Comparison of ENCODE assay signal across 32 mouse cellular contexts in genomic region chr12:29916807-29917206, GRCm38 (mm10). TPM values are rescaled to one million over a fixed set of nuclear protein-coding genes. Genes with fewer than 3 reads are reported as not detected.
DNase-seq lines count a peak whose midpoint lies in the region; ATAC-seq and TF ChIP-seq lines count a peak whose summit lies in the region.
"Had no signal": no experiment of that assay in that cellular context is flagged by ENCODE, and none has a peak within 500 bp of the region (broad histone marks: within the 10 kb centered on the region; RNA-seq: fewer than 3 reads in every experiment).

No protein-coding gene starts in this region.

- no peak for TF ChIP-seq CTCF in left cerebral cortex, adult 2 months (IDR thresholded peaks at IDR 0.05)

- no peaks in the 10 kb centered on the region for H3K4me1 ChIP-seq in forebrain, embryonic 14.5 days (ENCODE audit: control insufficient read depth, insufficient read depth, low read length)
- no peaks in the 10 kb centered on the region for H3K4me1 ChIP-seq in forebrain, embryonic 15.5 days
- H3K4me1 ChIP-seq: embryonic facial prominence, embryonic 15.5 days; heart, embryonic 12.5 days; hindbrain, embryonic 15.5 days; intestine, embryonic 15.5 days; midbrain, embryonic 13.5 days had no signal

- peak; percentile 27 for DNase-seq in cerebellum, adult 9-10 months
- DNase-seq in forebrain, embryonic 14.5 days (ENCODE audit: low spot score): peak; percentile 20
- DNase-seq in left cerebral cortex, adult 2 months (ENCODE audit: extremely low spot score in 1 of 2, low spot score in 2 of 2): no peak
- no peak for DNase-seq in left cerebral cortex, postnatal 36 days (ENCODE audit: low spot score in 2 of 2)
- no peak for DNase-seq in thymus, postnatal 10 days (ENCODE audit: low spot score in 2 of 2)
- DNase-seq: adrenal gland, adult 2 months; adrenal gland, postnatal 36 days; cerebellum, adult 11 months; forebrain, postnatal 0 days; heart, adult 2 months; heart, postnatal 4 days; kidney, adult 2 months; kidney, postnatal 36 days; layer of hippocampus, postnatal 36 days; liver; lung, adult 2 months; lung, postnatal 10 days; thymus, postnatal 14 days had no signal

- 71% methylated on average over 6 of the region's 6 CpGs for WGBS in forebrain, embryonic 14.5 days
- 69% methylated on average over 6 of the region's 6 CpGs for WGBS in forebrain, embryonic 15.5 days

- no peak overlapping the region for H3K27ac ChIP-seq in forebrain, embryonic 14.5 days (ENCODE audit: low read depth, low read length)
- no peak overlapping the region for H3K27ac ChIP-seq in forebrain, embryonic 15.5 days (replicated peaks)
- H3K27ac ChIP-seq in left cerebral cortex, adult 2 months: peak overlapping the region; percentile 40
- H3K27ac ChIP-seq: embryonic facial prominence, embryonic 15.5 days; heart, adult 2 months; hindbrain, embryonic 15.5 days; intestine, embryonic 15.5 days; liver, embryonic 14.5 days; macrophage; midbrain, embryonic 13.5 days had no signal

- peaks cover 67% of the 10 kb centered on the region for H3K36me3 ChIP-seq in forebrain, embryonic 14.5 days (ENCODE audit: control insufficient read depth, insufficient read depth, low read length)
- peaks cover 74% of the 10 kb centered on the region for H3K36me3 ChIP-seq in forebrain, embryonic 15.5 days
- H3K36me3 ChIP-seq: embryonic facial prominence, embryonic 15.5 days; heart, embryonic 12.5 days; intestine, embryonic 15.5 days had no signal

- no peak for ATAC-seq in cerebellum, adult (ENCODE audit: insufficient number of reproducible peaks, low FRiP score, low TSS enrichment)
- no peak for ATAC-seq in forebrain, embryonic 14.5 days
- ATAC-seq in forebrain, embryonic 15.5 days (replicated peaks): no peak
- ATAC-seq: activated CD4-positive, CD25-positive, alpha-beta regulatory T cell, adult 4 months; forebrain, postnatal 0 days; intestine, embryonic 15.5 days; midbrain, embryonic 13.5 days had no signal

- H3K4me3 ChIP-seq in forebrain, embryonic 14.5 days (ENCODE audit: low read depth, low read length): no peak overlapping the region
- no peak overlapping the region for H3K4me3 ChIP-seq in forebrain, embryonic 15.5 days
- no peak overlapping the region for H3K4me3 ChIP-seq in left cerebral cortex, adult 2 months
- H3K4me3 ChIP-seq: embryonic facial prominence, embryonic 15.5 days; heart, adult 2 months; heart, embryonic 12.5 days; hindbrain, embryonic 15.5 days; intestine, embryonic 15.5 days; midbrain, embryonic 13.5 days had no signal

- H3K9ac ChIP-seq in forebrain, embryonic 14.5 days (ENCODE audit: low read length): no peak overlapping the region
- no peak overlapping the region for H3K9ac ChIP-seq in forebrain, embryonic 15.5 days (replicated peaks)
- H3K9ac ChIP-seq: embryonic facial prominence, embryonic 15.5 days; forebrain, postnatal 0 days; heart, embryonic 12.5 days; hindbrain, embryonic 15.5 days; intestine, embryonic 15.5 days; liver, embryonic 14.5 days; midbrain, embryonic 13.5 days had no signal

- no peaks in the 10 kb centered on the region for H3K9me3 ChIP-seq in forebrain, embryonic 14.5 days (replicated peaks; ENCODE audit: control insufficient read depth, low read length)
- no peaks in the 10 kb centered on the region for H3K9me3 ChIP-seq in forebrain, embryonic 15.5 days
- H3K9me3 ChIP-seq: embryonic facial prominence, embryonic 15.5 days; hindbrain, embryonic 15.5 days; intestine, embryonic 15.5 days; midbrain, embryonic 13.5 days had no signal

- no peak overlapping the region for H3K4me2 ChIP-seq in forebrain, embryonic 14.5 days (ENCODE audit: low read length)
- H3K4me2 ChIP-seq in forebrain, embryonic 15.5 days (replicated peaks): no peak overlapping the region
- H3K4me2 ChIP-seq: embryonic facial prominence, embryonic 15.5 days; heart, embryonic 12.5 days; hindbrain, embryonic 15.5 days; intestine, embryonic 15.5 days; midbrain, embryonic 13.5 days had no signal

- no peaks in the 10 kb centered on the region for H3K27me3 ChIP-seq in forebrain, embryonic 14.5 days (replicated peaks; ENCODE audit: control insufficient read depth, insufficient read depth, low read length)
- H3K27me3 ChIP-seq in forebrain, embryonic 15.5 days: no peaks in the 10 kb centered on the region
- H3K27me3 ChIP-seq: CH12.LX; embryonic facial prominence, embryonic 15.5 days; heart, embryonic 12.5 days; hindbrain, embryonic 15.5 days; intestine, embryonic 15.5 days; midbrain, embryonic 13.5 days had no signal

- intact Hi-C loops in left cerebral cortex, adult 2 months (cut with DNase I): no loop called here
- intact Hi-C loops in left cerebral cortex, postnatal 36 days (cut with DNase I): no loop called here

RNA-seq across cellular contexts. Expression of gene Pxdn, which starts 20.6 kb away (rescaled TPM):
- polyA plus RNA-seq in forebrain, embryonic 14.5 days (2014; fragmentation: Nextera tagmentation; extraction: Ambion mirVana): 31.2 and 41.4 TPM in 2 replicates
- polyA plus RNA-seq in forebrain, embryonic 15.5 days (2015; fragmentation: Nextera tagmentation; extraction: Ambion mirVana): 39.7 and 41.9 TPM in 2 replicates
- total RNA-seq in left cerebral cortex, adult 2 months (2021): 10 to 100 TPM; 51.7 to 61.5 TPM
- 10 to 100 TPM; 34.4 to 53.6 TPM for total RNA-seq in left cerebral cortex, postnatal 36 days (2021)
- total RNA-seq: common myeloid progenitor, adult 5-6 weeks; megakaryocyte-erythroid progenitor cell, adult 5-6 weeks; neutrophil, adult 5-6 weeks had no signal
- polyA plus RNA-seq: activated CD4-positive, CD25-positive, alpha-beta regulatory T cell, adult 4 months; macrophage had no signal

Comparison
In these comparisons a context has a peak if more than half of its experiments do, and no peak if none do; other contexts are left out.
1. DNase-seq: peak in cerebellum, adult 9-10 months (single experiment) and forebrain, embryonic 14.5 days (single experiment); none in left cerebral cortex, adult 2 months (0 of 2), left cerebral cortex, postnatal 36 days (0 of 2) and thymus, postnatal 10 days (0 of 2).